Mouse (Mus musculus): ENCODE results near the gene AY074887. TPM values are rescaled to one million over a fixed set of nuclear protein-coding genes. Genes with fewer than 3 reads are reported as not detected.

AY074887 gene
- polyA plus RNA-seq (2014; fragmentation: Illumina TruSeq; extraction: RNeasy Lipid Tissue Mini Kit (QIAGEN cat#74804); ENCODE audit: low read depth, low replicate concordance) = not detected

GRCm38 (mm10) chr9:54950575-54951321 lies at the start of gene AY074887, which contains the start of gene Psma4:
AY074887 (minus strand) TSS chr9:54950998.
Psma4 (plus strand) TSS chr9:54950790.

GRCm38 (mm10) chr9:54980674-54981073 lies 29.9 kb upstream of the AY074887 start, which contains the start of gene Chrna5:
Chrna5 (plus strand) TSS chr9:54980880.

GRCm38 (mm10) chr9:54917010-54917677 lies 33.7 kb downstream of the AY074887 start, which contains the start of gene Hykk:
Hykk (plus strand) TSS chr9:54917283.

Other genes with a start within 250 kb of the AY074887 start
- 107 TPM for gene Wdr61, start 216.5 kb downstream of the AY074887 start, polyA plus RNA-seq (2014; fragmentation: Illumina TruSeq; extraction: RNeasy Lipid Tissue Mini Kit (QIAGEN cat#74804); ENCODE audit: low read depth, low replicate concordance)
- gene Crabp1, start 186.2 kb downstream of the AY074887 start, polyA plus RNA-seq (2014; fragmentation: Illumina TruSeq; extraction: RNeasy Lipid Tissue Mini Kit (QIAGEN cat#74804); ENCODE audit: low read depth, low replicate concordance) = not detected
- gene Ireb2, start 87.2 kb downstream of the AY074887 start, polyA plus RNA-seq (2014; fragmentation: Illumina TruSeq; extraction: RNeasy Lipid Tissue Mini Kit (QIAGEN cat#74804); ENCODE audit: low read depth, low replicate concordance) = 166 TPM
- gene Hykk, start 33.7 kb downstream of the AY074887 start, polyA plus RNA-seq (2014; fragmentation: Illumina TruSeq; extraction: RNeasy Lipid Tissue Mini Kit (QIAGEN cat#74804); ENCODE audit: low read depth, low replicate concordance) = 205 TPM
- gene Psma4, start 208 bp downstream of the AY074887 start, polyA plus RNA-seq (2014; fragmentation: Illumina TruSeq; extraction: RNeasy Lipid Tissue Mini Kit (QIAGEN cat#74804); ENCODE audit: low read depth, low replicate concordance) = 613 TPM
- gene Chrna5, start 29.9 kb upstream of the AY074887 start, polyA plus RNA-seq (2014; fragmentation: Illumina TruSeq; extraction: RNeasy Lipid Tissue Mini Kit (QIAGEN cat#74804); ENCODE audit: low read depth, low replicate concordance) = not detected
- gene Chrna3, start 75.6 kb upstream of the AY074887 start, polyA plus RNA-seq (2014; fragmentation: Illumina TruSeq; extraction: RNeasy Lipid Tissue Mini Kit (QIAGEN cat#74804); ENCODE audit: low read depth, low replicate concordance) = not detected
- gene Chrnb4, start 97.8 kb upstream of the AY074887 start, polyA plus RNA-seq (2014; fragmentation: Illumina TruSeq; extraction: RNeasy Lipid Tissue Mini Kit (QIAGEN cat#74804); ENCODE audit: low read depth, low replicate concordance) = not detected
- gene Ube2q2, start 197.9 kb upstream of the AY074887 start, polyA plus RNA-seq (2014; fragmentation: Illumina TruSeq; extraction: RNeasy Lipid Tissue Mini Kit (QIAGEN cat#74804); ENCODE audit: low read depth, low replicate concordance) = 125 TPM

Data from kidney, adult 10 weeks (tissue).